Mouse (Mus musculus) liver, embryonic 16.5 days (tissue): Measurements from ENCODE around the gene Krt33a. TPM values are rescaled to one million over a fixed set of nuclear protein-coding genes. Genes with fewer than 3 reads are reported as not detected.

Experiments used
- ATAC-seq: fragments of 200-750 bp; cut with Nextera tagmentation; 2 replicates; pipeline ENCODE4 v1.8.0; 2017; ENCODE audit warnings: low read depth, mild to moderate bottlenecking, moderate number of reproducible peaks, moderate library complexity
- H3K27ac ChIP-seq: fragments of 300-500 bp; sonication (generic); 2 replicates; pipeline ENCODE4 v1.5.1; 2014; ENCODE audit warnings: mild to moderate bottlenecking, low read length
- H3K27me3 ChIP-seq: fragments of 300-500 bp; sonication (generic); 2 replicates; pipeline ENCODE4 v1.6.1; 2014; ENCODE audit warnings: low read depth, low read length, mixed read lengths; ENCODE audit not compliant: control insufficient read depth, insufficient read depth
- H3K36me3 ChIP-seq: fragments of 300-500 bp; sonication (generic); 2 replicates; pipeline ENCODE4 v1.6.1; 2014; ENCODE audit warnings: mild to moderate bottlenecking; ENCODE audit not compliant: control insufficient read depth, insufficient read depth
- H3K4me1 ChIP-seq: fragments of 300-500 bp; sonication (generic); 2 replicates; pipeline ENCODE4 v1.6.1; 2014; ENCODE audit warnings: low read depth, low read length, mixed read lengths; ENCODE audit not compliant: control insufficient read depth
- H3K4me2 ChIP-seq: fragments of 300-500 bp; sonication (generic); 2 replicates; pipeline ENCODE4 v1.6.1; 2014; ENCODE audit warnings: low read depth, low read length, mixed read lengths
- H3K4me3 ChIP-seq: fragments of 300-500 bp; sonication (generic); 2 replicates; pipeline ENCODE4 v1.5.1; 2014; ENCODE audit warnings: low read depth, mild to moderate bottlenecking, low read length
- H3K9ac ChIP-seq: fragments of 300-500 bp; sonication (generic); 2 replicates; pipeline ENCODE4 v1.6.1; 2014; ENCODE audit warnings: low read depth, low read length
- H3K9me3 ChIP-seq: fragments of 300-500 bp; sonication (generic); replicated peaks from 2 replicates; pipeline ENCODE4 v1.6.1; 2016; ENCODE audit warnings: low read length; ENCODE audit not compliant: control insufficient read depth
- WGBS: fragments of 180-500 bp; shearing (Covaris S2); extraction: QIAGEN DNeasy Blood & Tissue Kit; methylation state at CpG from one replicate; pipeline ENCODE4 v1.1.7; 2014; ENCODE audit not compliant: insufficient replicate concordance; 5-methylcytosine and 5-hydroxymethylcytosine counted together
- polyA plus RNA-seq: library from polyadenylated mRNA; unstranded; fragments of >200 nt; fragmentation: Nextera tagmentation; extraction: Ambion mirVana; gene quantifications from 2 replicates; pipeline ENCODE4 v1.2.1, GENCODE M21; 2015

Krt33a gene
- polyA plus RNA-seq, 1 experiment from 2014 or later = not detected

GRCm38 (mm10) chr11:99978953-99979352 lies 37.1 kb downstream of the Krt33a start, which contains the start of gene Krtap29-1:
Gene Krtap29-1 (minus strand): TSS chr11:99979053.
- H3K36me3 ChIP-seq = no peaks in the 10 kb centered on the region
- no peak for ATAC-seq
- no peak within 1 kb of the TSS for H3K4me3 ChIP-seq
- no peaks in the 10 kb centered on the region for H3K4me1 ChIP-seq
- no peaks in the 10 kb centered on the region for H3K9me3 ChIP-seq
- H3K9ac ChIP-seq = no peak within 1 kb of the TSS
- 54% methylated on average over 5 of the region's 5 CpGs for WGBS
- no peaks in the 10 kb centered on the region for H3K27me3 ChIP-seq
- H3K4me2 ChIP-seq = no peak within 1 kb of the TSS
- no peak within 1 kb of the TSS for H3K27ac ChIP-seq

- Histone ChIP-seq H3K27ac (no peak overlapping the region), H3K9ac (no peak overlapping the region), H3K9me3 (no peaks in the 10 kb centered on the region), H3K36me3 (no peaks in the 10 kb centered on the region), H3K4me3 (no peak overlapping the region), H3K4me2 (no peak overlapping the region), H3K4me1 (no peaks in the 10 kb centered on the region), H3K27me3 (no peaks in the 10 kb centered on the region)
- WGBS = 31% methylated on average over 2 of the region's 2 CpGs
- no peak for ATAC-seq
These were observed 50.1 kb downstream of the Krt33a start for GRCm38 (mm10) chr11:99965961-99966360.

GRCm38 (mm10) chr11:99964213-99964612 lies 51.8 kb downstream of the Krt33a start:
- Histone ChIP-seq H3K4me1 (no peaks in the 10 kb centered on the region), H3K4me2 (no peak overlapping the region), H3K27me3 (no peaks in the 10 kb centered on the region), H3K9ac (no peak overlapping the region), H3K36me3 (no peaks in the 10 kb centered on the region), H3K9me3 (no peaks in the 10 kb centered on the region), H3K27ac (no peak overlapping the region), H3K4me3 (no peak overlapping the region)
- 31% methylated on average over 6 of the region's 6 CpGs for WGBS
- ATAC-seq = no peak

Other genes with a start within 250 kb of the Krt33a start
- gene Gm11595, start 243.3 kb downstream of the Krt33a start, polyA plus RNA-seq = not detected in 2 replicates
- not detected in 2 replicates for gene Krtap4-8, start 235.5 kb downstream of the Krt33a start, polyA plus RNA-seq
- not detected in 2 replicates for gene Krtap4-9, start 231.0 kb downstream of the Krt33a start, polyA plus RNA-seq
- not detected in 2 replicates for gene Gm11596, start 222.7 kb downstream of the Krt33a start, polyA plus RNA-seq
- gene Gm11569, start 217.3 kb downstream of the Krt33a start, polyA plus RNA-seq = not detected in 2 replicates
- gene Gm11554, start 211.8 kb downstream of the Krt33a start, polyA plus RNA-seq = not detected in 2 replicates
- gene Krtap4-13, start 206.3 kb downstream of the Krt33a start, polyA plus RNA-seq = not detected in 2 replicates
- not detected in 2 replicates for gene Gm11564, start 200.5 kb downstream of the Krt33a start, polyA plus RNA-seq
- not detected in 2 replicates for gene 2300003K06Rik, start 178.1 kb downstream of the Krt33a start, polyA plus RNA-seq
- not detected in 2 replicates for gene Krtap4-16, start 164.6 kb downstream of the Krt33a start, polyA plus RNA-seq
- not detected in 2 replicates for gene Gm11568, start 158.3 kb downstream of the Krt33a start, polyA plus RNA-seq
- gene Gm11559, start 151.7 kb downstream of the Krt33a start, polyA plus RNA-seq = not detected in 2 replicates
- gene Krtap9-1, start 142.8 kb downstream of the Krt33a start, polyA plus RNA-seq = not detected in 2 replicates
- gene Gm11567, start 137.0 kb downstream of the Krt33a start, polyA plus RNA-seq = not detected in 2 replicates
- not detected in 2 replicates for gene Krtap31-1, start 108.3 kb downstream of the Krt33a start, polyA plus RNA-seq
- not detected in 2 replicates for gene Gm11565, start 101.5 kb downstream of the Krt33a start, polyA plus RNA-seq
- gene Krtap31-2, start 79.9 kb downstream of the Krt33a start, polyA plus RNA-seq = not detected in 2 replicates
- not detected in 2 replicates for gene Krtap9-5, start 67.7 kb downstream of the Krt33a start, polyA plus RNA-seq
- gene Krtap29-1, start 37.2 kb downstream of the Krt33a start, polyA plus RNA-seq = not detected in 2 replicates
- not detected in 2 replicates for gene Krtap16-1, start 29.6 kb downstream of the Krt33a start, polyA plus RNA-seq
- gene Krtap17-1, start 22.2 kb downstream of the Krt33a start, polyA plus RNA-seq = not detected in 2 replicates
- gene Krt33b, start 13.7 kb upstream of the Krt33a start, polyA plus RNA-seq = not detected in 2 replicates
- not detected in 2 replicates for gene Krt34, start 25.3 kb upstream of the Krt33a start, polyA plus RNA-seq
- gene Krt31, start 34.3 kb upstream of the Krt33a start, polyA plus RNA-seq = not detected in 2 replicates
- gene Krt32, start 72.0 kb upstream of the Krt33a start, polyA plus RNA-seq = not detected in 2 replicates
- not detected in 2 replicates for gene Krt35, start 80.0 kb upstream of the Krt33a start, polyA plus RNA-seq
- gene Krt36, start 89.4 kb upstream of the Krt33a start, polyA plus RNA-seq = not detected in 2 replicates
- not detected in 2 replicates for gene Krt13, start 105.4 kb upstream of the Krt33a start, polyA plus RNA-seq
- gene Krt15, start 119.7 kb upstream of the Krt33a start, polyA plus RNA-seq = 0.07 and 0.12 TPM in 2 replicates
- gene Krt19, start 132.5 kb upstream of the Krt33a start, polyA plus RNA-seq = 2.8 and 9.4 TPM in 2 replicates
- gene Krt9, start 177.0 kb upstream of the Krt33a start, polyA plus RNA-seq = not detected in 2 replicates
- gene Krt14, start 191.3 kb upstream of the Krt33a start, polyA plus RNA-seq = 0.16 and 0.31 TPM in 2 replicates
- not detected in 2 replicates for gene Krt16, start 232.7 kb upstream of the Krt33a start, polyA plus RNA-seq
- 0.18 and 0.22 TPM in 2 replicates for gene Krt17, start 244.8 kb upstream of the Krt33a start, polyA plus RNA-seq